Mouse (Mus musculus) layer of hippocampus, adult 9-11 months (tissue): ENCODE results near the gene St8sia4.
A peak's percentile ranks its signal among the peaks of the same experiment; 100 is the strongest.
"Not testable (repeated sequence)": the region's sequence is repeated elsewhere in the genome, so short reads cannot be mapped to it uniquely, and the experiment has no call there.

Experiments
- DNase-seq: peaks from one replicate; pipeline ENCODE4 v3.0.0; 2022

Gene St8sia4

GRCm38 (mm10) chr1:95590108-95590507 lies 77.3 kb downstream of the St8sia4 start:
- peak; percentile 21 for DNase-seq

GRCm38 (mm10) chr1:95589471-95589870 lies 77.9 kb downstream of the St8sia4 start:
- DNase-seq = no peak

- DNase-seq = no peak
Observed at GRCm38 (mm10) chr1:95583310-95583709, 84.1 kb downstream of the St8sia4 start.

- DNase-seq = peak; percentile 13
Observed at GRCm38 (mm10) chr1:95582264-95582663, 85.1 kb downstream of the St8sia4 start.

- DNase-seq = no peak
Observed at GRCm38 (mm10) chr1:95572619-95573540, 94.5 kb downstream of the St8sia4 start.

GRCm38 (mm10) chr1:95571106-95571505 lies 96.3 kb downstream of the St8sia4 start:
- DNase-seq = no peak

GRCm38 (mm10) chr1:95554556-95554955 lies 112.8 kb downstream of the St8sia4 start:
- DNase-seq = not testable (repeated sequence)

GRCm38 (mm10) chr1:95541460-95541859 lies 125.9 kb downstream of the St8sia4 start:
- DNase-seq = no peak
